Mouse (Mus musculus): ENCODE results near the gene Wwc2.

Wwc2 gene

DNA sequence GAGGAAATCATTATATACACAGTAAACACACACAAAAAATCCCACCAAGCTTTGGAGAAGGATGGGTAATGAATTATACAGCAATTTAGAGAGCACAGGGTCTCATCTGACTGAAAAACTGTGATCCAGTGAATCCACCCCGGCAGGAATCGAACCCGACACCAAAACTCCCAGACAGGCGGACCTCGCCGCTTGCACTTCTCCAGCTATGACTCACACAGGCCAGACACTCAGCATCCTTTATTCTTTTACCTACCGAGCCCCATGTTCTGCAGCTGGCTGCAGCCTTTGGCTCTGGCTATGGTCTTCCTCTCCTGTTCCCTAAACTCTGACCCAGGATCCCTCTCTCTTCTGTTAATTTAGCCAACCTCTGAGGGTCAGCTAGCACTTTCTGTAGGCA is 85.5 kb downstream of the Wwc2 start:
- no peak for DNase-seq (ENCODE audit: low spot score in 2 of 2)

DNA sequence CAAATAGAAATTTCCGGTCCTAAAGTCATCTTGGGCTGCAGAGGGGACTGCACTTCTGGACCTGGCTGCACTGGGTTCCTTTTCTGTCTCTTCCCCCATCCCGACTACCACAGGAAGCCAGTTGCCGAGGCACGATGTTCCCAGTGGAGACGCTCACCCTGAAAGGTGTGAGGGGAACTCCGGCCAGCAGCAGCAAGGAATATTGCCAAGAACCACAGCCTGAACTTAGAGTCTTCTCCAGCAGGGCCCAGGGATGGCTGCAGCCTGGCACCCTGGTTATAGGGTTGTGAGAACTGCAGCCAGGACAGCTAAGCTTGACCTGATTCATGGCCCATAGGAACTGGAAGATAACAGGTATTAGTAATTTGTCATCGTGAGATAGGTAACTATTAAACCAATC is 86.7 kb downstream of the Wwc2 start:
- DNase-seq (ENCODE audit: low spot score in 2 of 2), result peak; percentile 20 to 37

DNA sequence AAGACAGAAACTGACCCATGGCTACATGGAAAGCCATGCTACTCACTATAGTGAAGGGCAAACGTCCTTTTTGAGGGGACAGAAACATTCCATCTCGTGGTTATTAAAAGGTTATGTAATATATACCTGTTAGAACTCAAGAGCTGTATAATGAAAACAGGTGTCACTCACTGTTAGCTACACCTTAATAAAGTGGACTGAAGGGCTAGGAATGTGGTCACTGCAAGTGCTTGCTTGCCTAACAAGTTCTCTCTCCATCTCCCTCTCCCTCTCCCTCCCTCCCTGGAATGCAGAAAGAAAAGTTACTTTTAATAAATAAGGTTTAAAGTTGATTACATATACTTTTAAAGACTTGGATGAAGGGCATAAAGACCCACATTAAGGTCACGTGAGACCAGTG is 88.0 kb downstream of the Wwc2 start:
- DNase-seq (ENCODE audit: low spot score in 2 of 2), result no peak

DNA sequence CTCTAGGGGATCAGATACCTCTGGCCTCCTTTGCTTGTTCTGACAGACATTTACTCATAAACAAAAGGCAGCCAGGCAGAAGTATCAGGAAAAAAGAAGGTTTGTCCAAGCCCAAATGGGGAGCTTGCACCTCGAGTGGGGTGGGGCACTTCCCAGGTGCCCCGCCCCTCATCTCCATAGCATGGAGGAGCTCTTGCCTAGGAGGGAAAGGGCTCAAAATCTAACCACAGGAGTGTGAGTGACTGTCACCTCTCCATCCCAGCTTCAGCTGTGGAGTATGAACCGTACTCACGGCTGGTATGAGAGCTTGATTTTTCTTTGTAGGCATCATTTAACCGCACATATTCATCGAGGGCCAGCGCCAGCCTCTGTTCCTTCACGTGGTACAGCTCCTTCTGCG is 90.4 kb downstream of the Wwc2 start:
- no peak for DNase-seq (ENCODE audit: low spot score in 2 of 2)

DNA sequence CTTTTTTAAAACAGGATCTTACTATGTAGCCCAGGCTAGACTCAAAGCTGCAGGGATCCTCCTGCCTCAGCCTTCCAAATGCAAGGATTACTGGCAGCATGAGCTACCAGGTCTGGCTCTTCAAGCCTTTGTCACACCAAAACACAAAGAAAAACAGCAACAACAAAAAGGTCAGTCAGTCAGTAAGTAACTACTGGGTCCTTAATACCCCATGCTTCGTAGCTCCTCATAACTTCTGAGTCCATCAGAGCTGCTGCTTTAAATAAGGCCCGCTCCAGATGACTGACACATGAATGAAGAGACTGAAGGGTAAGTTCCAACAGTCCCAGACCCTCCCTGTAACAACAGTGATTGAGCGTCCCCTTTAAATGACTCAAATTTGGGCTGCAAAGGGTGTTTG is 90.8 kb downstream of the Wwc2 start:
- DNase-seq (ENCODE audit: low spot score in 2 of 2), result no peak

DNA sequence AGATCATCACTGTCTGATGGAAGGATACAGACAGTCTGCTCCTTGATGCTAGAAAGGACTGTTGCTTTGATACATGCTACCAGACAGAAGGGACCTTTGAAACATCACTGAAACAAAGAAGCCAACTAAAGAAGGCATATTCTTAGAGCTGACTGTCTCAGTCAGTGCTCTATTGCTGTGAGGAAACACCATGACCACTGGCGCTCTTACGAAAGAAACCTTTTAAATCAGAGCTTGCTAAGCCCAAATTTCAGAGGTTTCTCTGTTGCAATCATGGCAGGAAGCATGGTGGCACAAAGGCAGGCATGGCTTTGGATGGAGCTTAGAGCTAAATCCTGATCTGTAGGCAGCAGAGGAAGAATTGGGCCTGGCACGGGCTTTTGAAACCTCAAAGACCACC is 98.3 kb downstream of the Wwc2 start:
- no peak for DNase-seq (ENCODE audit: low spot score in 2 of 2)

DNA sequence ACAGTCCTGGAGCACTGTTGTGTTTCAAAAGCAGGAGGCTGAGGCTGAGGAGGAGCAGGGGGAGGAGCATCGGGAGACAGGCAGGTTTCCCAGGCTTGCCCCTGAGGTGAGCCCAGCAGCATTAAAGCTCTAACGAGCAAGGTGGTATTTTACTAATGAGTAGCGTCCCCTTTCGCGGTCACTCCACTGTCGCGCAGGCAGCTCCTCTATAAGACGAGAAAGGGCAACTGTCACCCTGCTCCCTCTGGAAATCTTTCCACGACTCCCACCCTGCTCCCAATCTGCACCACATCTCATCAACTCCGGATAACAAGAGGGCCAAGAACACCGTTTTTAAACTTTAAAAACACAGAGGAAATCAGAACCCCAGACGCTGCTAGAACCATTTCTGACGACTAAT is 99.1 kb downstream of the Wwc2 start:
- DNase-seq (ENCODE audit: low spot score in 2 of 2), result no peak

DNA sequence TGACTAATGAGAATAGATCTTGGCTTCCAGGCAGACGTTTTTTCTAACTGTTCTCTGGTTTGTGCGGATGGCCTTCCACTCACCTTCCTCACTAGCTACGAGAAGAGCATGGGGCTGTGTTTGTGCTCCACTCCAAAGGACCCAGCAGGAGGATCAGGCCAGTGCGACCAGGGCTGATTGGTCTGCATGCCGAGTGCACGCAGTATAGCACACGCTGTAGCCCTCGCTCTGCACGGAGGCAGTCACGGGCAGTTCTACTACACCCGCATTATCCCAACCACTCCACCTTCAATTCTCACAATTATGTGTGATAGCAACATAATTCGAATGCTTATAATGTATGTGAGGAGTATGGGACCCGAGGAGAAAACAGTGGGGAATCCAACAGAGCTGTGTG is 99.9 kb downstream of the Wwc2 start:
- no peak for DNase-seq (ENCODE audit: low spot score in 2 of 2)

DNA sequence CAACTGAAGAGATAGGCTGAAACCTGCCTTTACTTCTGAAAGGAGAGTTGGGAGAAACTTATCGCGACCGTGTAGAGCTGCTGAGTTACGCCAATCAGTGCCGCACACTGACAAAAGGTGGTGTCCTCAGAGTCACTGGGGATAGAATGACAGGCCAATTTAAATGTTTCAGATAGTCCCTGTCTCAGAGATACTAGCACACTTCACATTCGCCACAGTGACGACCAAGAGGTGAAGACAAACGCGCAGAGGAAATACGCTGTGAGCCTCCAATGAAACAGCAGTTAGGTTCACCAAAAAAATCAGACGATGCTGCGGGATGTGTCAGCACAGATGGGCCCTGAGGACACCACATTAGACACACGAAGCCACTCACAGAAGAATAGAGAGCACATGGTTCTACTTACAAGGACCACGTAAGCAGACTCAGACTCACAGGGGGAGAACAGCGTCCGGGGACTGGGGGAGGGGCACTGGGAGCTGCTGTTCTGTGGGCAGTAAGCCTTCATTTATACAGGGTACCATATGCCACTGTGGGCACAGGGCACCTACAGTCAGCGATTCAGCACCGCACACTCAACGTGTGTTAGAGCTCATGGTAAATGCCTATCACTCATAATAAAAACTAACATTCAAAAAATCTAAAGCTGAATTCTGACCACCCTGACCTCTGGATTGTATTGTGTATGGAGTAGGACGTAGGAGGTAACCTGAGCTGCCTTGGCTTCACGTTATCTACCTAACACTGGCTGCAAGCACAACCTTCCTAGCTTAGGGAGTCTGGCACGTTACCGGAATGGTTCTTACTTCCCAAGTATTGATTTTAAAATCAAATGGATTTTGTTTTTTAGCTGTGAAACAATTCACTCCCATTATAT is 100.5 kb downstream of the Wwc2 start:
- no peak for DNase-seq (ENCODE audit: low spot score in 2 of 2)

DNA sequence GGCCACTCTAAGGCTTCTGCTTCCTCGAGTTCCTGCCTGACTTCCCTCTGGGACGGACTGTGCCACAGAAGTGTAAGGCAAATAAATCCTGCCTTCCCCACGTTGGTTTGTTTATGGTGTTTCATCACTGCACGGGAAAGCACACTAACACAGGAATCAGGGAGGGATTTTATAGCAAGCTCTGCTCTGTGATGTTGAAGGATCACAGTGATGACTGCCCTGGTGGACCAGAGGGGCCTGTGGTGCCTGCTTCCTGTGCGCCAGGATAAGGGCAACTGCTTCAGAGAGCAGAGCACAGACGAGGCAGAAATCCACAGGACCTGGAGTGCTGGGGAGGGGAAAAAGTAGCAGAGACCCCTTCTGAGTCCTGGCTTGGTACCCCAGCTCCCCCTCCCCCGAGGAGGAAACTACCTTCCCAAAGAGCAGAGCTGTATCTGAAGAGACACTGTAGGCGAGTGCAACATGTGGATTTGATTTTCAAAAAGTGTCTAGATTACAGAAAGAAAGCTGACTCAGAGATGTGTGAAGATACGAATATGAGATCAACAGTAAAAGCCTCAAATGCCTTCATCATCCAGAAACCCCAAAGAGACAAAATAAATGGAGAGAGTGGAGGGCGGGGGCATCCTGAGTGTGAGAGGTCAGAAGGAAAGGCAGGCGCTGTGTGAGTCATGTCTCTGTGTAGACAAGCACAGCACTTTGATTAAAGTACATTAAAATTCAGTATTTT is 101.7 kb downstream of the Wwc2 start:
- no peak for DNase-seq (ENCODE audit: low spot score in 2 of 2)

DNA sequence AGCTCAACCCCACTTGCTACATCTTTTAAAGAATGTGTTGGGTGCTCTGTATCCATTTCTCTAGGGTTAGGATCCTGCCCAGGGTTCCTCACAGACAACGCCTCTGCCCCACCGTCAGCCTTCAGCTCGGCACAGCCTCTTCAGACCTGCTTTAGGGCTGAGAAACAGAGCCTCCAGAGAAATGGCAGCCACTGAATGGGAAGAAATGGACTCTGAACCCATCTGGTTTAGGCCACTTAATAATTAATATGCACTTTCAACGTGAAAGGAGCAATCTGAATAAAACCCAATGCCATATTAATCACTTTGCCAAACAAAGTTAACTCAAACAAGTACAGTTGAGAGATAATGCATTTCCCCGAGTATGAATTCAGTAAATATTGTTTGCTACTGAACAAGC is 106.4 kb downstream of the Wwc2 start:
- no peak for DNase-seq (ENCODE audit: low spot score in 2 of 2)

DNA sequence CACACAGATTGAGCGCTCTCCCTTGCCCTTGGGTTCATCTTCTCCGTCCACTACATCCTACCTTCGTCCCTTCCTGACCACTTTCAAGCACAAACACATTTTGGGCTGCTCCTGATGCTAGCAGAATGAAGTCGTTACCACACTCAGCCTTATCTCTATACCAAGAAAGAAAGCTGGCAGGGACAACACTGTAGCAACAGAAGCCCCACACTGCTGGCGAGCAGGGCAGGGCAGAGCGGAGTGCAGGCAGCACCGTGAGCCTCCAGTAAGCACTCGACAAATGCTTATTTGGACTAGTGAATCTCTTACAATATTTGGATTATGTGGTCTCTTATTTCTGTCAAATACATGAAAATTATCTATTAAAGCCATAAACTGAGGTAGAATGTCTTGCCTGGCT is 107.0 kb downstream of the Wwc2 start:
- DNase-seq (ENCODE audit: low spot score in 2 of 2), result no peak

DNA sequence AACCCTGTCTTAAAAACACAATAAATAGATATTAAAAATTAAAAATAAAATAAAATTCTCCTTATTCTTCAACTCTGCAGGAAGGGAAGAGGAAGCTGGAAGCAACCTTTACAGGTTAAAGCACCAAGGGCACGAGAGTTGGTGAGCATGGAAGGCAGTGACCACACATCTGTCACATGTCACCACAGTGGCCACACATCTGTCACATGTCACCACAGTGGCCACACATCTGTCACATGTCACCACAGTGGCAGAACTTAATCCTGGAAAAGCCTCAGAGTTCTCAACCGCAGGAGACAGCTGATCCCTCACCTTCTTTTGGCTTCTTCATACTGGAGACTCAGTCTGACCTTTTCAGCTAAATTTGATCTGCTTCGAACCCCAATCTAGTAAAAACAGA is 112.2 kb downstream of the Wwc2 start:
- no peak for DNase-seq (ENCODE audit: low spot score in 2 of 2)

DNA sequence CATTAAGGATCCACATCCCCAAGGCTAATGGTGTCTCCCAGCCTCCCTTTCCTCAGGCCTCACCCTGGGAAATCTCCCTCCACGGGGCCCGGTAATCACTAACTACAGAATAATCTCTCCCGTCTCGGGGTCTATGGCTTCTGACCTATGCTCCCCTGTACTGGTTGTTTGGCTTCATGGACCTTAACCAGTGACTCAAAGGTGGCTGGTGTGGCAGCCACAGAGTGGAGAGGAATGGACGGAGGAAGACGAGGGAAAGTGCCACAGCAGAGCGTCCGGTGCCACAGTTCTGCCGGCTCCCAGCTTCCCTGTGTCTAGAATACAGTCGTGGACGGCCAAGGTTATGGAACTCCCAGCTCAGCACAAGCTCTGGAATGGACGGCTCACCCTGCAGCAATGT is 114.9 kb downstream of the Wwc2 start:
- no peak for DNase-seq (ENCODE audit: low spot score in 2 of 2)

DNA sequence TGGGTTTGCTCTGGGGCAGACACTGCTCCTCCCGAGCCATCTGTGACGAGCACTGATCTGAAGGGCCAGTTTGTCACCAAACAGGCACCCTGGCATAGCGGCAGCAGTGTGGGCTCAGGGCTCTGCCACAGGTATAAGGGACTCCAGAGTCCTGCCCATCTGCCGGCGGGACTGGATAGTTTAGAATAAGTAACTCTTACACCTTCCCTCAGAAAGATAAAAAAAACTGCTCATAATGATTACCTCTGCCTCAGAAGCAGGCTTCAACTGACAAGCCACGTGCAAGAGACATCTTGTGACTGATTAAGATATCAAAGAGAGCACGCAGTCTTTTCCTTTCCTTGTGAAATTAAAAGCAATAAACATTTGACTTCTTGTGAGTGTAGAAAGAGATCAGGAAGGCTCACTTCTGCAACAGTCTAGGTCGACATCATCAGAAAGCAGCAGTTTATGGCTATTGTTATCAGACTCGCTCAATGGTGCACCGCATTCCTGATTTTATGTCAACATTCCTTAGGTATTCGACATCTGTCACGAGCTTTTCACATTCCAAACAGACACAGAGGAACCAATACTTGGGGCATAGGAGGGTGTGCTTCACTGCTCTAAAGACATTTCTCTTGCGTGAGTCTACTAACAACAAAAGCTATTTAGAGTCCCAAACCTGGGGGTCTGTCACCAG is 116.1 kb downstream of the Wwc2 start:
- DNase-seq (ENCODE audit: low spot score in 2 of 2), result no peak

DNA sequence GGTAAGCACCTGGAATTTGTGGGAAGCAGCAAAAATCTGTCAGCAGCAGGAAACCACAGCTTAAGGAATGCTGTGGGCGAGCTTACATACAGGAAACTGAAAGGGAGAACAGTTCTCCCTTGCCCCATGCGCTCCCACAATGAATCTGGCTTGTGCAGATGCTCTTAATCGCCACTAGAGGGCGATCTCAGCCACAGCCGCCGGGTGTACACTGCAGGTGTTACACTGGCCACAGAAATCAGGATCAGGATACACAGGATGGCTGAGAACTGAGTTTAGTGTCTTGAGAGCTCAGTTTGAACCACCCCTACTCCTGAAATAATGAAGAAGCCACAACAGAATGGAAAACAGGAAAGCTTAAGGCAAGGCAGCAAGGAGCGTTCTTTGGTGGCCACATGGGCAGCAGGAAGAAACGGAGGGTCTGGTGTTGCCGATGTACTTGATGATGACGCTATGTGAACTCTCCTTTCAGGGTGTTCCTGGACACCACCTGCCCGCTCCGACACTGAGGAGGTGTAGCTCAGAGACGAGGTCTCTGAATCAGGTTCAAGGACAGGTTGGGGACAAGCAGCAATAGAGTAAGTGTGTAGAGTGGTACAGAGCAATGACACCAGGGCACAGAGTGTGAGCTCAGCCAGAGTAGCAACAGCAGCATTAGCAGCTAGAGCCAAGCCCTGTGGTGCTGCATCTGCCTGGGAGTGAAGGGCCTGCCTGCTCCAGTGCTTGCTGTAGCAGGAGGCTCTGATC is 118.2 kb downstream of the Wwc2 start:
- DNase-seq (ENCODE audit: low spot score in 2 of 2), result peak; percentile 30 to 43

DNA sequence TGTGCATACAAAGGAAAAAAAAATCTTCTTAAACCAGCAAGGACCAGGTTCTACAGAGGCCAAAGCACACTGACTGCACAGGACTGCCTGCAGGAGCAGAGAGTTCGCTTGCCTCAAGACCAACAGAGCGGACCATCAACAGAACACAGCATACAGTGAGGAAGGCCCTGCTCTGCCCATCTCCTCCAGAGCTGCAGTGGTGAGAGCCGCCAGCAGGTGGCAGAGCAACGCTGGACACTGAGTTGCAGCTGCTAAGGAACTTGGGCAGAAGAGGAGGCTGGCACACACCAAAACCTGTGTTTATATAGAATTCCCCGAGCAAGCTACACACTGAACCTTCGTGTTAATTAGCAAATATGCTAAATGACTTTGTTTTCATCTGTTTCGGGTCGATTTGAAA is 123.7 kb downstream of the Wwc2 start:
- DNase-seq (ENCODE audit: low spot score in 2 of 2), result peak; percentile 39 to 70

DNA sequence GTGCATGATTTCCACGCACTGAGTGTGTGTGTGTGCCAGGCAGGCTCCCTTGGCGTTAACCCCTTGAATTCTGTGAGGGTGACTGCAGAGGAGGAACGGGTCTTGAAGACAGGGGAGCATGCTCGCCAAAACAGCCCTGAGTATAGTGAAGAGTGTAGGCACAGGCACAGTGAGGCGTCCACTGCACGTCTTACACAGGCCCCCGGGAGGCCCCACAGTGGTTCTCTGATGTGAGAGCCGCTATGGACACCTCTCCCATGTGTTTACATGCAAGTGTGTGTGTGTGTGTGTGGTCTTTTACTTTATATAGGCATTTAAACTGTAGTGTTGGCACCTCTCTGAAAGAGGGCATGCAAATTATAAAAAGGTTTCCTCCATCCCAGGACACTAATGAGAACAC is 124.2 kb downstream of the Wwc2 start:
- no peak for DNase-seq (ENCODE audit: low spot score in 2 of 2)

DNA sequence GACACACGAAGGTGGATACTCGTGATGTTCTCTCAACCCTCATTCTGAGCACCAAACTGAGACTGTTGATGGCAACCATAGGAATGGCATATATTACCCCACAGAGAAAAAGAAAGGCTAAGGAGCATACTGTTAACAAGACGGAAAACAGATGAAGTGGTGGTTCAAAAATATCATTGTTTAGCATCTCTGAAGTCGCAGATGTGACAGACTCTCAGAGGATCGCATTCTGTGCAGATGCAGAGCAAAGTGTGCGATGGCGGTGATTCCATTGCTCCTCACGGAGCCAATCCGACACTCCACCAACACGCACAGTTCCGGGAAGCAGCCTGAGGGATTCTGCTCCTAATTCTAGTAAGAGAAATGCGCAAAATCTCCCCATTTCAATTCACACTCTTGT is 131.5 kb downstream of the Wwc2 start:
- no peak for DNase-seq (ENCODE audit: low spot score in 2 of 2)

DNA sequence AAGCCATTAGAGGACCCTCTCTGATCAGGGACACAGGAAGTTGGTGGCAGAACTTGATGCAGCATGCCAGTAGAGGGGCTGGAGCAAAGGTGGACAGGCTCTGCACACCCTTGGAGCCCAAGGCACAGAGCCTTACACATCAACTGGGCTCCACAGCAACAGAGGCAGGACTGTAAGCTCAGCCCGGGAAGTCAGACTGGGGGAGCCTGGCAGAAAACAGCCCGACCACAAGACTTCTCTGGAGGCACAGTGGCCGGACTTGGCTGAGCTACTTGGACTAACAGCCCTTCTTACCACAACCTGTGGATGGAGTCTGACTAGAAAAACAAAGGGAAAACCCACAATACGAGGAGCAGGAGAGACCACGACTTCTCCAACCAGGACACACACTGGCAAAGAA is 137.4 kb downstream of the Wwc2 start:
- DNase-seq (ENCODE audit: low spot score in 2 of 2), result no peak

DNA sequence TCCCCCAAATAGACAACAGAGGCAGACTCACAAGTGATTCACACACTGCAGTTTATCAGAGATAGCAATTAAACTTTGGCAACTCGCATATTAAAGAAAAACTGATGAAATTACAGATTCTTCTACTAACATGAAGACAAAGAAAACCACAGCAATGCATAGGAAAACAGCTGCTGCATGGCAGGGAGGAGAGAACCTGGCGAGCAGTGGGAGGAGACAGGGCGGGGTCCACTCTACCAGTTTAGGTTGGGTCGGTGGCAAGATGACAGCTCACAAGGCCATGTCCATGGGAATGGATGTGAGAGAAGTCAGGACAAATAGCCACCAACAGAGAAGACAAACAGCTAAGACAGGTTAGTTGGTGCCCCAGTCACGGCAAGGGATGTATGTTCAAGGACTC is 138.0 kb downstream of the Wwc2 start:
- DNase-seq (ENCODE audit: low spot score in 2 of 2), result no peak

Data from heart, adult 9 months (tissue).